Mouse (Mus musculus) kidney, adult 11 months (tissue): ENCODE measurements around the gene Fam172a.

Experiments
- DNase-seq: peaks from one replicate; pipeline ENCODE4 v3.0.0; 2022

The Fam172a gene

GRCm38 (mm10) chr13:77977121-77977520, 275.3 kb downstream of the Fam172a start:
- DNase-seq, result no peak

- no peak for DNase-seq
These were observed 280.4 kb downstream of the Fam172a start for GRCm38 (mm10) chr13:77982105-77982851.

GRCm38 (mm10) chr13:77982852-77983202, 281.0 kb downstream of the Fam172a start:
- no peak for DNase-seq

- DNase-seq, result no peak
These were observed 289.5 kb downstream of the Fam172a start for GRCm38 (mm10) chr13:77991189-77991886.

GRCm38 (mm10) chr13:78004649-78005048, 302.8 kb downstream of the Fam172a start:
- DNase-seq, result no peak

- DNase-seq, result no peak
These were observed 303.5 kb downstream of the Fam172a start for GRCm38 (mm10) chr13:78005344-78005743.

GRCm38 (mm10) chr13:78010176-78010575, 308.3 kb downstream of the Fam172a start:
- DNase-seq, result no peak

- no peak for DNase-seq
These were observed 323.0 kb downstream of the Fam172a start, which contains the start of gene Pou5f2 for GRCm38 (mm10) chr13:78024683-78025294. Gene Pou5f2, plus strand, starts transcription at chr13:78024902.

GRCm38 (mm10) chr13:78032821-78033220, 331.0 kb downstream of the Fam172a start:
- no peak for DNase-seq

- DNase-seq, result no peak
These were observed 335.4 kb downstream of the Fam172a start for GRCm38 (mm10) chr13:78037203-78037602.

GRCm38 (mm10) chr13:78043203-78043602, 341.4 kb downstream of the Fam172a start:
- no peak for DNase-seq

- no peak for DNase-seq
These were observed 343.3 kb downstream of the Fam172a start for GRCm38 (mm10) chr13:78045116-78045515.

GRCm38 (mm10) chr13:78087751-78088150, 385.9 kb downstream of the Fam172a start:
- DNase-seq, result no peak

GRCm38 (mm10) chr13:78090701-78091100, 388.9 kb downstream of the Fam172a start:
- no peak for DNase-seq

GRCm38 (mm10) chr13:78091949-78092348, 390.1 kb downstream of the Fam172a start:
- DNase-seq, result no peak

- DNase-seq, result no peak
These were observed 392.5 kb downstream of the Fam172a start for GRCm38 (mm10) chr13:78094352-78094751.

- no peak for DNase-seq
These were observed 393.5 kb downstream of the Fam172a start for GRCm38 (mm10) chr13:78095071-78095973.

- DNase-seq, result no peak
These were observed 397.1 kb downstream of the Fam172a start for GRCm38 (mm10) chr13:78098858-78099445.

GRCm38 (mm10) chr13:78099746-78100530, 398.1 kb downstream of the Fam172a start:
- DNase-seq, result peak; percentile 32

GRCm38 (mm10) chr13:78100664-78101063, 398.8 kb downstream of the Fam172a start:
- DNase-seq, result no peak

- DNase-seq, result no peak
These were observed 400.5 kb downstream of the Fam172a start for GRCm38 (mm10) chr13:78102337-78102736.

GRCm38 (mm10) chr13:78104851-78105250, 403.0 kb downstream of the Fam172a start:
- no peak for DNase-seq
